Mouse (Mus musculus): Measurements from ENCODE around the gene Speer4d.
"Not testable (repeated sequence)": the region's sequence is repeated elsewhere in the genome, so short reads cannot be mapped to it uniquely, and the experiment has no call there.

Gene Speer4d

GRCm38 (mm10) chr5:15618764-15619163 is at the start of gene Speer4d:
Gene Speer4d (plus strand): TSS chr5:15619064.
- in situ Hi-C loops (cut with MboI, MseI): loop anchor here (5.0 kb wide), 1 partner anchor 86 kb away; no protein-coding TSS in a partner anchor

DNA sequence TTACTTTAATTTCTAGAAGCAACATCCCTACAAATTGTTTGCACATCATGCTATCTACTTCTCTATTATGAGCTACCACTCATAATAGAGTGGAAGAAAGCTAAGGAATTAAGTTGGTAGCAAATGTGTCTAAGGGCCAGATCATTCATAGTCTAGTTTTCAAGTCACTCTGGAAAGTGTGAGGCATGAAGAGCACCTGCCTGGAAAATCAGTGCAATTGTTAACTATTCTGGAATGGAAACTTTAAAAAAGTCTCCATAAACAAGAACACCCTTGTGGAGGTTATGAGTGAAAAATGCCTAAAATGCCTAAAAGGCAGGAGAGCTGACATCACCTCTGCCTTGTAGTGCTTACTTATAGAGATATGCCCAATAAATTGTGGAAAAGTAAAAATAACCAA is 45.1 kb upstream of the Speer4d start:
- in situ Hi-C loops (cut with MboI, MseI): not testable (repeated sequence)

- in situ Hi-C loops (cut with MboI, MseI): loop anchor here (5.0 kb wide), 1 partner anchor 100 kb away; the partner anchor contains the start of gene Gm21149
Observed at GRCm38 (mm10) chr5:15577033-15577432, 41.8 kb upstream of the Speer4d start, which contains the start of gene Gm21083. Gene Gm21083 (plus strand): TSS chr5:15577333.

DNA sequence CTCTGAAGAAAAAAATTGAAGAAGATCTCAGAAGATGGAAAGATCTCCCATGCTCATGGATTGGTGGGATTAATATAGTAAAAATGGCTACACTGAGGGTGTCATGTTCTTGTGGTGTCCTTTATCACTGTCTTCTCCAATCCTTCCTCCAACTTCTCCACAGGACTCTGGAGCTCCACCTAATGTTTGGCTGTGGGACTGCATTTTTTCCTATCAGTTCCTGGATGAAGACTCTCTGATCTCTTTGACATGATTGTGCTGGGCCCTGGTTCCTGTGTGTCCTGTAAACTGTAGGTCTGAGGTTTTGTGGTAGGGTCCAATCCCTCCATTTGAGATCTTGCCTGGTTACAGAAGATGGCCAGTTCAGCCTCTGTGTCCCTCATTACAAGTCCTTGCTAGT is 32.5 kb upstream of the Speer4d start:
- in situ Hi-C loops (cut with MboI, MseI): not testable (repeated sequence)

DNA sequence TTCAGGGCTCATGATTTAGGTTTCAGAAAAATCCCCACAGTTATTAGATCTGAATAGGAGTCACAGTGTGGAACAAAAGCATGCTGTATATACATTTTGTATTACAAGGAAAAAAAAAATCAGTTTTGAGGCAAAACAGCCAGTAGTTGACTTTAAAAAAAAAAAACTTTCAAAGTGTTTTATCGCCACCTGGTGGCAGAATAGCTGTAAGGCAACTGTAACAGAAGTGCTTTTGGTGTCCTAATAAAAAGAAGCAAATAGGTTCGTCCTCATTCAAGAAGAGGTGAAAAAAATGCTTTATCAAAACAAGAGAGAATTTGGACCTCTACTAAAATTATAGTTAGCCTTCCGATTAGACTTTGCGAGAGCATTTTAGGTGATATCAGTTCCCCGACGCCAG is 30.6 kb upstream of the Speer4d start:
- in situ Hi-C loops (cut with MboI, MseI): not testable (repeated sequence)

GRCm38 (mm10) chr5:15590635-15591034 is 28.2 kb upstream of the Speer4d start:
- in situ Hi-C loops (cut with MboI, MseI): not testable (repeated sequence)

- in situ Hi-C loops (cut with MboI, MseI): not testable (repeated sequence)
Observed at GRCm38 (mm10) chr5:15591577-15591976, 27.3 kb upstream of the Speer4d start.

DNA sequence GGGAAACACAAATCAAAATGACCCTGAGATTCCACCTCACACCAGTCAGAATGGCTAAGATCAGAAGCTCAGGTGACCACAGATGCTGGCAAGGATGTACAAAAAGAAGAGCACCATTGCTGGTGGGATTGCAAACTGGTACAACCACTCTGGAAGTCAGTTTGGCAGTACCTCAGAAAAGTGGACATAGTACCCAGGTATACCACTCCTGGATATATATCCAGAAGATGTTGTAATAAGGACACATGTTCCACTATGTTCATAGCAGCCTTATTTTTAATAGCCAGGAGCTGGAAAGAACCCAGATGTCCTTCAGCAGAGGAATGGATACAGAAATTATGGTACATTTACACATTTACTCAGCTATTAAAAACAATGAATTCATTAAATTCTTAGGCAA is 20.0 kb upstream of the Speer4d start:
- in situ Hi-C loops (cut with MboI, MseI): loop anchor here (5.0 kb wide), 2 partner anchors 87 to 587 kb away; no protein-coding TSS in a partner anchor

DNA sequence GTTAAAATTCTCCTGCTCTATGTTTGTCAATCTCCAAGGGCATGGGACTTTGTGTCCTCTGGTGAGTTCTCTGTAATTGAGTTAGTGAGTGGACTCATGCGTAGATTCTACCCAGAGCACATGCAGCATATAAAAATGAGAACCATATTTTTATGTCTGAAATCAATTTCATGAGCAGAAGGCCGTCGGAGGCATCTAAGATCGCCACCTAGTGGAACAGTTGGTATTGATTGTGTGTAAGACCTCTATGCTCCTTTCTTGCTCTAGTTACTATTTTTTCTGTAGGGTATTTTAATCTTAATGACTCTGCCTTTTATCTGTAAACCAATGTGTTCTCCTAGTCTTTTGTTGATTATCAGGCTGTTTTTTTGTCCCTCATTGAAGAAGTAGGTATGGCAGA is 18.5 kb upstream of the Speer4d start:
- in situ Hi-C loops (cut with MboI, MseI): not testable (repeated sequence)

GRCm38 (mm10) chr5:15601481-15601880 is 17.4 kb upstream of the Speer4d start:
- in situ Hi-C loops (cut with MboI, MseI): not testable (repeated sequence)

DNA sequence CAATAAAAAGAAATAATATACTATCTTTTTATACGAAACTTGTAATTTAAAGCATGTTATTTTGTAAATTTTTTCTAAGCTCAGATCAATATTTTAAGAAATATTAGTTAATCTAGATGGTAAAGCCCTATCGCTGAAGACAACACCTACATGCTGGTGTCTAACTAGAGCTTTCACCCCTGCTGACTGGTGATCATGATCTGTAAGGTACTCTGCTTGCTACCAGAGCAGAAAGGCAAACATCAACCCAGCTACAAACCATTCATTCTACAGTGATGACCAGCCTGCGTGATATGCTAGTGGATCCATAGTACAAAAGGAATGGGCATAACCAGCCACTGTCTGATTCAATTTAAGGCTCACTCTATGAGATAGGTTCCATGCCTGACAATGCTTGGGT is 16.9 kb upstream of the Speer4d start:
- in situ Hi-C loops (cut with MboI, MseI): not testable (repeated sequence)

GRCm38 (mm10) chr5:15602424-15602947 is 16.4 kb upstream of the Speer4d start:
- in situ Hi-C loops (cut with MboI, MseI): not testable (repeated sequence)

DNA sequence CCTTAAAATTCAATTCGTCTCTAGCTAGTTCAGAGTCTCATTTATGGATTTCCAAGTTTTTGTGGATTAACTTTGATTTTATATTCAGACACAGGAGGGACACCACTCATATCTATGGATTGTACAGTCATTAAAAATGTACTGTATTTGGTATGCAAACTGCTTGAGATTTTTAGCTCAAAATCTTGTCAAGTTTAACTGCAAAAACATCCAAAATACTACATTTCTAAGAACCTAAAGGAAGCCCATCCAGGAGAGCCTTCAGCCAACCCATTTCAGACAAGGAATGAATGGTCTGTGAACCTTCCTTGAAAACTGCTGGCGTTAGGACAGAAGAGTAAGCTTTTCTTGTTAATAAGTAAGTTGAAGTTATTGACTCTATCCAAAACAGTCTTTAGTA is 15.9 kb upstream of the Speer4d start:
- in situ Hi-C loops (cut with MboI, MseI): not testable (repeated sequence)

GRCm38 (mm10) chr5:15603585-15603984 is 15.3 kb upstream of the Speer4d start:
- in situ Hi-C loops (cut with MboI, MseI): not testable (repeated sequence)

DNA sequence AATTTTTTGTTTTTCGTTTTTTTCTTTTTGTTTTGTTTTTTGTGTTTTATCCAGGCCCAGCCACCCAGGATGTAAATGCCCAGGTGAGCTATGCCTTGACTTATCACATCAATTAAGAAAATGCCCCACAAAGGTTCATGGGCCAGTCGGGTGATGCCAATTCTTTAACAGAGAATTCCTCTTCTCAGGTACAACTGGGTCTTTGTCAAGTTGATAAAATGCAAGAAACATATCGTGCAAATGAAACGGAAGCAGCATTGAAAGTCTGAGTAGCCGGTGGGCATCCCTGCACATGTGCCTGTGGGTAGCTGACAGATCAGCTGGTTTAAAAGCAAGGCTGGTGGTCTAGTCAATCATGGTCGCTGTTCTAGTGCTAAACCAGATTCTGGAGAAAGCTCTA is 12.2 kb upstream of the Speer4d start:
- in situ Hi-C loops (cut with MboI, MseI): not testable (repeated sequence)

DNA sequence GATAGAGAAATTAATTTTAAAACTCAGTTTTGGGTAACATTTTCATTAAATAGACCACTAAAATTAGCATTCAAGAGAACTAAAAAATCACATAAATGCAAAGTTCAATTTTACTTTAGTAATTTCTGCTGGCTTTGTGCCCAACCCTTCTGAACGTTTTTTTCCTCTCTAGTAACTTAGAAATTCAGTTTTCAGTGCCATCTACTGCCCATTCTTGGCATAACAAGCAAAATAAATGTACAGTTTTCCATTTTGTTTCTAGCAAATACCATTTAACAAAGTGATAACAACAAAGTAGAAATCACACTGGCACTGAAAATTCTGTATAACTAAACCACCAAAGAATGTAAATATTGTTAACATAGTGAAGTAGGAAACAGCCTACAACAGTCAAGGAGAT is 8.2 kb upstream of the Speer4d start:
- in situ Hi-C loops (cut with MboI, MseI): loop anchor here (5.0 kb wide), 1 partner anchor 128 kb away; no protein-coding TSS in a partner anchor

- in situ Hi-C loops (cut with MboI, MseI): loop anchor here (5.0 kb wide), 1 partner anchor 84 kb away; no protein-coding TSS in a partner anchor
Observed at GRCm38 (mm10) chr5:15616195-15616594, 2.7 kb upstream of the Speer4d start.

DNA sequence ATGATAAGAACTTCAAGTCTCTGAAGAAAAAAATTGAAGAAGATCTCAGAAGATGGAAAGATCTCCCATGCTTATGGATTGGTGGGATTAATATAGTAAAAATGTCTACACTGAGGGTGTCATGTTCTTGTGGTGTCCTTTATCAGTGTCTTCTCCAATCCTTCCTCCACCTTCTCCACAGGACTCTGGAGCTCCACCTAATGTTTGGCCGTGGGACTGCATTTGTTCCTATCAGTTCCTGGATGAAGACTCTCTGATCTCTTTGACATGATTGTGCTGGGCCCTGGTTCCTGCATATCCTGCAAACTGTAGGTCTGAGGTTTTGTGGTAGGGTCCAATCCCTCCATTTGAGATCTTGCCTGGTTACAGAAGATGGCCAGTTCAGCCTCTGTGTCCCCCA is 9.3 kb downstream of the Speer4d start:
- in situ Hi-C loops (cut with MboI, MseI): not testable (repeated sequence)

DNA sequence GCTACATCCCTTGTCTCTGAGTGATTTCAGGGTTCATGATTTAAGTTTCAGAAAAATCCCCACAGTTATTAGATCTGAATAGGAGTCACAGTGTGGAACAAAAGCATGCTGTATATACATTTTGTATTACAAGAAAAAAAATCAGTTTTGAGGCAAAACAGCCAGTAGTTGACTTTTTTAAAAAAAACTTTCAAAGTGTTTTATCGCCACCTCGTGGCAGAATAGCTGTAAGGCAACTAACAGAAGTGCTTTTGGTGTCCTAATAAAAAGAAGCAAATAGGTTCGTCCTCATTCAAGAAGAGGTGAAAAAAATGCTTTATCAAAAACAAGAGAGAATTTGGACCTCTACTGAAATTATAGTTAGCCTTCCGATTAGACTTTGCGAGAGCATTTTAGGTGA is 11.2 kb downstream of the Speer4d start:
- in situ Hi-C loops (cut with MboI, MseI): not testable (repeated sequence)

- in situ Hi-C loops (cut with MboI, MseI): loop anchor here (5.0 kb wide), 1 partner anchor 680 kb away; no protein-coding TSS in a partner anchor
Observed at GRCm38 (mm10) chr5:15637637-15638036, 18.8 kb downstream of the Speer4d start.

GRCm38 (mm10) chr5:15645707-15646106 is 26.8 kb downstream of the Speer4d start:
- in situ Hi-C loops (cut with MboI, MseI): not testable (repeated sequence)

DNA sequence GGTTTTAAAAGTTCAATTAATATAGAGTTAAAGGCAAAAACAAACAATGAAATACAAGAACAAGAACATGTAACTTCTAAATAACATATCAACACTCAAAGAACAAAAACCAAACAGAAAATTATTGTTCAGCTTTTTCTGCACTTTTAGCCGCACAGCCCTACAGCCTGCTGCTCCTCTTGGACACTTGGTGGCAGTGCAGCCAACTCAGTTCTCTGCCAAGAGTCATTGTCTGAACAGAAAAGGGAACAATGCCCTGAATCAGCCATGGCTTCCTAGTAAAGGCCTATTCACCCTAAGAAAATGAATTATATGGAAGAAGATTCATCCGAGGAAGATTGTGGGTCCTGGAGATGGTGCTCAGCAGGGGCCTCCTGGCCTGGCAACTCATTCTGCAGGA is 33.5 kb downstream of the Speer4d start:
- in situ Hi-C loops (cut with MboI, MseI): loop anchor here (10.0 kb wide), 1 partner anchor 62 kb away; the partner anchor contains the start of gene Speer4c

DNA sequence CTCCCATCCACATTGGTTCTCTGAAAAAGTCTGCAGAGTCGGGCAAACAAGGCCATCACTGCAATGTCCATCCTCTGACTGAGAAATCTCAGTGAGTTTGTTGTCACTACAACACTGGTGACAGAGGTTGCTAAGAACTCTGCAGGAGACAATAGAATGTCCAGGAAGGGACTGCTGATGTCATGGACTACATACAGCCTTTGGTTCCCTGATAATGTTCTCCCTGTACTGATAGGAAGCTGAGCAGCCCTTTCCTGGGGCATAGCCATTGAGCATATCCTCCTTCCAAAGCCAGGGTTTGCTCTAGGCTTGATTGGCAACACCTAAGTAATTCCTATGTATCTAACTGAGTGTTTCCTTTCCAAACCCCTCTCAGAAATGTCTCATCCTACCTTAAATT is 38.1 kb downstream of the Speer4d start, which contains the start of gene 4930572O03Rik:
Gene 4930572O03Rik, minus strand, starts transcription at position 101 of the 400 bp plus-strand sequence.
- in situ Hi-C loops (cut with MboI, MseI): loop anchor here (10.0 kb wide), 1 partner anchor 58 kb away; the partner anchor contains the start of gene Speer4c
